Mouse (Mus musculus) ES-Bruce4 (cell line): ENCODE results near the gene Flywch1. TPM values are rescaled to one million over a fixed set of nuclear protein-coding genes. Genes with fewer than 3 reads are reported as not detected.

Source experiments
- H3K27ac ChIP-seq: 2 replicates; pipeline ENCODE4 v1.5.1; 2012; ENCODE audit warnings: low read length, inconsistent platforms; ENCODE audit not compliant: insufficient read depth
- H3K27me3 ChIP-seq: 2 replicates; pipeline ENCODE4 v1.6.1; 2012; ENCODE audit warnings: mild to moderate bottlenecking, low read length, inconsistent platforms; ENCODE audit not compliant: control insufficient read depth, poor library complexity, insufficient read depth, severe bottlenecking
- H3K36me3 ChIP-seq: 2 replicates; pipeline ENCODE4 v1.6.1; 2012; ENCODE audit warnings: inconsistent platforms, mild to moderate bottlenecking, low read length, moderate library complexity; ENCODE audit not compliant: control insufficient read depth, poor library complexity, insufficient read depth, severe bottlenecking
- H3K4me1 ChIP-seq: one replicate; pipeline ENCODE4 v1.8.1; 2011; ENCODE audit warnings: low read length; ENCODE audit not compliant: control insufficient read depth, insufficient read depth
- H3K4me3 ChIP-seq: 2 replicates; pipeline ENCODE4 v1.5.1; 2011; ENCODE audit warnings: low read depth, mild to moderate bottlenecking, low read length
- H3K9ac ChIP-seq: 2 replicates; pipeline ENCODE4 v1.6.1; 2012; ENCODE audit warnings: low read depth, mild to moderate bottlenecking, inconsistent platforms; ENCODE audit not compliant: poor library complexity, severe bottlenecking
- H3K9me3 ChIP-seq: replicated peaks from 2 replicates; pipeline ENCODE4 v1.6.1; 2012; ENCODE audit warnings: mild to moderate bottlenecking, low read length, inconsistent platforms; ENCODE audit not compliant: control insufficient read depth, poor library complexity, insufficient read depth, severe bottlenecking
- CTCF ChIP-seq: IDR thresholded peaks from one replicate; pipeline ENCODE4 v1.8.1; 2011; ENCODE audit warnings: low read depth, low read length
- EP300 ChIP-seq: IDR thresholded peaks from 2 replicates; pipeline ENCODE4 v1.6.1; 2011; ENCODE audit warnings: low read depth, low read length; ENCODE audit not compliant: insufficient read depth
- POLR2A ChIP-seq: IDR thresholded peaks from one replicate; pipeline ENCODE4 v1.8.1; 2011; ENCODE audit warnings: low read length; ENCODE audit not compliant: insufficient read depth
- polyA plus RNA-seq: library from polyadenylated mRNA; stranded (reverse); fragments of >200 nt; gene quantifications from 2 replicates; pipeline ENCODE4 v1.2.4, GENCODE M21; 2011; ENCODE audit warnings: low read depth; ENCODE audit not compliant: missing spikeins, insufficient read depth, insufficient read length

Flywch1 gene
- polyA plus RNA-seq, 1 experiment = 34.2 TPM

DNA sequence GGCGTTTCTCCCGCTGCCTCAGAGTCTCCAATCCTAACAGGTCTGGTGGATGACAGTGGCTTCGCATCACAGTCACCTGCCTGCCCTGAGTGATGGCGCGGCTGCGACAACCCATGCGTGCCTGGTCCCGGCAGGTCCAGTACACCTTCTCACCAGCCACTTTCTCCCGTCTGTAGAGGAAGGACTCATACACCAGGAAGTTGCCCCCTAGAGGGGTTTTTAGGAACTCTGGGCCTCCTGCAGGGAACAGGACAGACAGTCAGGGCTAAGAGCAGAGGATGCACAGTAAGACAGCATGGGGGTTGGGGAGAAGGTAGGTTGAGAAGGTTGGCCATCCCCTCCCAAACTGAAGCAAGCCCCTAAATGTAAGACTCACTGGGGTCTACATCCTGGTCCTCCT lies 11.2 kb downstream of the Flywch1 start:
- H3K27ac ChIP-seq = no peak overlapping the region
- H3K27me3 ChIP-seq = no peaks in the 10 kb centered on the region
- no peaks in the 10 kb centered on the region for H3K9me3 ChIP-seq
- H3K4me3 ChIP-seq = no peak overlapping the region
- H3K4me1 ChIP-seq = peaks cover 7% of the 10 kb centered on the region
- no peak overlapping the region for H3K9ac ChIP-seq
- TF ChIP-seq CTCF (no peak), EP300 (no peak)
- H3K36me3 ChIP-seq = peaks cover 3% of the 10 kb centered on the region; the same call in 1 of the 2 replicates

DNA sequence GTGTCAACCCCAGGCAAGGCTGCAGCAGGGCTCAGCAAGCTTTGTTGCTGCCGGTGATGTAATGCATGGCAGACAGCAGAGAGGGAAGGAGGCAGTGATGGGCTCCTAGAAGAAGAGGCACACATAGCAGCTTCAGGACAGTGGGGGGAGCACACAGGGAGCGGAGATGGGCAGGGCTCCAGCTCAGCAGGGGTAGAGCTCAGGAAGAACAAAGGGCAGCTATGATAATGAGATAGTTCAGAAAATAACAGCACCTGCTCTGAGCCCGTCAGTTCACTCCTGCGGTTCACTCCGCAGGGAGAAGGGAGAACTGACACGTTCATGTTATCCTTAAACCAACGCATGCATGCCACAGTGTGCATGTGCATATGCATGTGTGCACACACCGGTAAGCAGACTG lies 12.6 kb downstream of the Flywch1 start:
- Histone ChIP-seq H3K4me1 (peaks cover 6% of the 10 kb centered on the region), H3K27ac (no peak overlapping the region), H3K27me3 (no peaks in the 10 kb centered on the region), H3K9me3 (no peaks in the 10 kb centered on the region), H3K4me3 (no peak overlapping the region), H3K9ac (no peak overlapping the region), H3K36me3 (peaks cover 3% of the 10 kb centered on the region; the same call in 1 of the 2 replicates)
- no peak for TF ChIP-seq POLR2A
- TF ChIP-seq CTCF = no peak
- TF ChIP-seq EP300 = 0 out of 2 replicates have a peak, but pooled peaks have one; percentile 16

DNA sequence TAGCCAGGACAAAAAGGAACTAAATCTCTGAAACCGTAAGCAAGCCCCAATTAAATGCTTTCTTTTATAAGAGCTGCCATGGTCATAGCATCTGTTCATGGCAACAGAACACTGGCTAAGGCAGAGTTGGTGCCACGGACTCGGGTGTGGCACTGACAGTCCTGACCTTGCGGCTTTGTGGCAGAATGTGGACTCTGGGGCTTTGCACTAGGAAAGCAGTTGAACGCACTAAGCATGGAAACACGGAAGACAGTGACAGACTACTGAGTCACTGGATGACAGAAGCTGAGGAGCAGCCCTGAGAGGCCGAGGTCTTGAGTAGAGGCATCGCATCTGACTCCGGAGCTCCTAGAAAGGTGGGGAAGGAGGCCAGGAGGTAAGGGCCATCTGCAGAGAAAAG lies 13.8 kb downstream of the Flywch1 start:
- Histone ChIP-seq H3K9me3 (no peaks in the 10 kb centered on the region), H3K9ac (no peak overlapping the region), H3K36me3 (peaks cover 3% of the 10 kb centered on the region; the same call in 1 of the 2 replicates), H3K4me1 (peaks cover 4% of the 10 kb centered on the region), H3K4me3 (no peak overlapping the region), H3K27me3 (no peaks in the 10 kb centered on the region), H3K27ac (no peak overlapping the region)
- TF ChIP-seq POLR2A (no peak), CTCF (no peak), EP300 (no peak)

DNA sequence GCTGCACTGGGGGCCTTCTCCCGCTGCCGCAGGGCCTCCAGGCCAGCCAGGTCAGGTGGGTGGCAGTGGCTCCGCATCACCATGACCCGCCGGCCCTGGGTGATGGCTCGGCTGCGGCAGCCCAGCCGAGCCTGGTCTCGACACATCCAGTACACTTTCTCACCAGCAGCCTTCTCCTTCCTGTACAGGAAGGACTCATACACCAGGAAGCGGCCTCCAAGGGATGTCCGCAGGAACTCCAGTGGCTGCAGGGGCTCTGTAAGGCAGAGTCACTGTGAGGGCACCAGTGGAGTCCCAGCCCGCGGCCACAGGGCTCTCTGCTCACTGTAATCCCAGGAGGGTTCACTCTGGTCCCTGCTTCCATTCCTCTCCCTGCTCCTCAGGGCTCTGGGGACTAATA lies 15.7 kb downstream of the Flywch1 start:
- 0 out of 2 replicates have a peak overlapping the region, but pooled peaks have one; percentile 26 for H3K4me3 ChIP-seq
- H3K9ac ChIP-seq = no peak overlapping the region
- peaks cover 3% of the 10 kb centered on the region; the same call in 1 of the 2 replicates for H3K36me3 ChIP-seq
- peaks cover 4% of the 10 kb centered on the region for H3K4me1 ChIP-seq
- TF ChIP-seq POLR2A (no peak), EP300 (no peak), CTCF (no peak)
- H3K27ac ChIP-seq = no peak overlapping the region
- H3K9me3 ChIP-seq = no peaks in the 10 kb centered on the region
- H3K27me3 ChIP-seq = no peaks in the 10 kb centered on the region

DNA sequence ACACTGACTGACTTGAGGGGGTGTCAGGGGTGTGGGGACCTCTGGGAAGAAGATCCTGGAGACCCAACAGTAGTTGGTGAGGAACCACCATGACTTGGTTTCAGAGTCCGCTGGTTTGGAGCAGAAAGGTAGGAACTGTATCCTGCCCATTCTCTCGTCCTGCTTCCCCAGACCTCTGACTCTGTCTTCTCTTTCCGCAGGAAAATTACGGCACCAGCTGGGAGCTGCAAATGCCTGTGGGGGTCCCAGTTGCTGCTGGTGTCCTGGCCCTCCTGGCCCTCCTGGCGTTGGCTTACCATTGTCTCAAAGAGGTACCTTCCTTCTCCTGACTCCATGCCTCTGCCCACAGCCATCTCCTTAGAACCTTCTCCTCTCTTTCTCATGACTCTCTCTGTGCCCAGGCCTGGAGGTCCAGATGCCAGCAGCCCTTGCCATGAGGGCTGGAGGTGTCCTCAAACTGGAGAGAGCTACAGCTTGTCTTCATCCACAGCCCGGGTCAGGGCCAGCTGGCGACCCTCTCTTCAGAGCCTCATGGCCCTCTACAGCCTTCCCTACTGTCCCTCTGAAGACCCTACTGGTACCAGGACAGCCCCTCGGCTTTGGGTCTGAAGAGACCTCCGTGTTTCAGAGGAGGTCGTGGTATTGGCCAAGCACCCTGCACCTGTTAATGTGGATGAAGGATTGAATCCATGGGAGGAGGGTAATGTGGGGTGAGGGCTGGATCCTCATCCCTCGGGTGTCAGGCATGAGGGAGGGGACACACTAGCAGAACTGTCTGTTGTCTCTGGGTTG lies 21.8 kb downstream of the Flywch1 start:
- H3K27ac ChIP-seq = no peak overlapping the region
- H3K9ac ChIP-seq = no peak overlapping the region
- no peak overlapping the region for H3K4me3 ChIP-seq
- no peaks in the 10 kb centered on the region for H3K9me3 ChIP-seq
- H3K27me3 ChIP-seq = no peaks in the 10 kb centered on the region; the same call in 1 of the 2 replicates
- TF ChIP-seq EP300 (no peak), CTCF (no peak), POLR2A (no peak)
- H3K36me3 ChIP-seq = no peaks in the 10 kb centered on the region
- H3K4me1 ChIP-seq = no peaks in the 10 kb centered on the region

DNA sequence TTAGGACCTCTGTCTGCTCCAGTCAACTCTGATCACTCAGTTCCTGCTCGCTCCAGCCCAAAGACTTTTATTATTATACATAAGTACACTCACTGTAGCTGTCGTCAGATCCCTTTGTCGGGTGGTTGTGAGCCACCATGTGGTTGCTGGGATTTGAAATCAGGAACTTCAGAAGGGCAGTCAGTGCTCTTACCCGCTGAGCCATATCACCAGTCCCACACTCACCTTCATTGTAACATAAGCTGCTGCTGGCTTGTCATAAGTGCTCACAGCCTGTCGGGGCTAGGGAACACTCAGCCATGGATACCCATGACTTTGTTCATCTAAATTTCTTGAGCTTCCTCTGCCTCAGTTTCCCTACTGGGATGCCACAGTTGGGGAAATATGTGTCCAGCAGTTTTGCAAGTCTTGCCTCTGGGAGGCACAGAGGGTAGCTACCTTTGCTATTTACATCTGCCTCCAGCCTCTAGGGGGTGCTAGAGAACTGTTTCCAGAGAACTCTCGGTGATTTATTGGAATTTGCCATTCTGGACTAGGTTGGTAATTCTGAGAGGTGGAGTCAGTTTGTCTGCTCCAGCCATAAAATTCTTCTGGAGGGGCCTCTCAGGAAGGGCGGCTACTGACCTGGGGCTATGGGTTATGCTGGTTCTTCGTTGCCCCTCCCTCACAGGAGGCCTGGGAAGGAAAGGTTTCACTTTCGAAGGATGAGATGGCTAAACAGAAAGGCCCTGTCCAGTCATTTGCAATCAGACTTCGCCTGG lies 22.6 kb downstream of the Flywch1 start:
- Histone ChIP-seq H3K9ac (no peak overlapping the region), H3K4me3 (no peak overlapping the region), H3K27ac (no peak overlapping the region), H3K4me1 (no peaks in the 10 kb centered on the region), H3K9me3 (no peaks in the 10 kb centered on the region), H3K36me3 (no peaks in the 10 kb centered on the region), H3K27me3 (no peaks in the 10 kb centered on the region; the same call in 1 of the 2 replicates)
- TF ChIP-seq EP300 = no peak
- TF ChIP-seq CTCF = peak; percentile 21
